In genomic region chr5:142982046-142982801, GRCm38 (mm10) we compare ENCODE assay signal across 9 mouse cellular contexts. TPM values are rescaled to one million over a fixed set of nuclear protein-coding genes. Genes with fewer than 3 reads are reported as not detected.
A peak's percentile ranks its signal among the peaks of the same experiment; 100 is the strongest.
DNase-seq lines count a peak whose midpoint lies in the region; ATAC-seq lines count a peak whose summit lies in the region.
"Had no signal": no experiment of that assay in that cellular context is flagged by ENCODE, and none has a peak within 500 bp of the region (broad histone marks: within the 10 kb centered on the region; RNA-seq: fewer than 3 reads in every experiment).

No protein-coding gene starts in this region.

- ATAC-seq in heart, embryonic 13.5 days (ENCODE audit: extremely low read depth, insufficient number of reproducible peaks, low FRiP score, low TSS enrichment) = no peak
- 0 out of 2 replicates have a peak, but pooled peaks have one; percentile 23 for ATAC-seq in kidney, embryonic 16.5 days (ENCODE audit: low FRiP score, low TSS enrichment)
- ATAC-seq: midbrain, embryonic 16.5 days had no signal

- no peak overlapping the region for H3K4me2 ChIP-seq in heart, embryonic 13.5 days
- H3K4me2 ChIP-seq in kidney, embryonic 16.5 days (replicated peaks; ENCODE audit: low read depth, low read length) = no peak overlapping the region

- peaks cover 12% of the 10 kb centered on the region; the same call in 1 of the 2 replicates for H3K4me1 ChIP-seq in heart, embryonic 13.5 days
- H3K4me1 ChIP-seq in kidney, embryonic 16.5 days (ENCODE audit: insufficient read depth, low read length) = no peaks in the 10 kb centered on the region
- H3K4me1 ChIP-seq in midbrain, embryonic 10.5 days = peaks cover 6% of the 10 kb centered on the region

- H3K27me3 ChIP-seq in heart, embryonic 13.5 days (replicated peaks) = no peaks in the 10 kb centered on the region
- H3K27me3 ChIP-seq in kidney, embryonic 16.5 days (ENCODE audit: insufficient read depth, low read length) = no peaks in the 10 kb centered on the region
- H3K27me3 ChIP-seq in midbrain, embryonic 10.5 days (ENCODE audit: low read depth, poor library complexity, severe bottlenecking) = no peaks in the 10 kb centered on the region

- WGBS in heart, embryonic 13.5 days = 54% methylated on average over 16 of the region's 16 CpGs
- WGBS in kidney, embryonic 16.5 days = 67% methylated on average over 16 of the region's 16 CpGs
- 82% methylated on average over 16 of the region's 16 CpGs for WGBS in midbrain, embryonic 10.5 days

- H3K9ac ChIP-seq in heart, embryonic 13.5 days = peak overlapping the region; percentile 24; the same call in 1 of the 2 replicates
- H3K9ac ChIP-seq in kidney, embryonic 16.5 days (replicated peaks; ENCODE audit: low read length) = no peak overlapping the region

- no peaks in the 10 kb centered on the region for H3K9me3 ChIP-seq in heart, embryonic 13.5 days
- H3K9me3 ChIP-seq in kidney, embryonic 16.5 days (ENCODE audit: low read length) = no peaks in the 10 kb centered on the region
- 0 out of 2 replicates have a peak, but pooled peaks cover under 1% of the 10 kb centered on the region for H3K9me3 ChIP-seq in midbrain, embryonic 10.5 days (replicated peaks)

- no peaks in the 10 kb centered on the region for H3K36me3 ChIP-seq in heart, embryonic 13.5 days
- no peaks in the 10 kb centered on the region for H3K36me3 ChIP-seq in kidney, embryonic 16.5 days (ENCODE audit: insufficient read depth, low read length)
- H3K36me3 ChIP-seq in midbrain, embryonic 10.5 days = no peaks in the 10 kb centered on the region

- no peak overlapping the region for H3K4me3 ChIP-seq in heart, embryonic 13.5 days
- no peak overlapping the region for H3K4me3 ChIP-seq in kidney, embryonic 16.5 days (ENCODE audit: low read length)
- no peak overlapping the region for H3K4me3 ChIP-seq in midbrain, embryonic 10.5 days

- DNase-seq in layer of hippocampus, adult 11-12 months (ENCODE audit: low spot score) = peak; percentile 44
- DNase-seq in layer of hippocampus, adult 18-20 months (ENCODE audit: low spot score in 2 of 2) = no peak
- peak; percentile 40 for DNase-seq in lung, postnatal 36 days
- no peak for DNase-seq in midbrain, embryonic 10.5 days (ENCODE audit: low spot score)
- no peak for DNase-seq in testis, postnatal 10 days (ENCODE audit: low spot score)
- no peak for DNase-seq in right cerebral cortex, postnatal 36 days (ENCODE audit: low spot score in 2 of 2)

- peak overlapping the region; percentile 62 for H3K27ac ChIP-seq in heart, embryonic 13.5 days (replicated peaks)
- H3K27ac ChIP-seq in kidney, embryonic 16.5 days (ENCODE audit: low read length) = peak overlapping the region; percentile 15
- no peak overlapping the region for H3K27ac ChIP-seq in midbrain, embryonic 10.5 days (replicated peaks)

RNA-seq across cellular contexts. Expression of gene Fscn1, which starts 22.1 kb away (rescaled TPM):
- 100 to 1,000 TPM; 165 to 188 TPM for total RNA-seq in layer of hippocampus, adult 18-20 months (2021)
- polyA plus RNA-seq in heart, embryonic 13.5 days (2015; fragmentation: Nextera tagmentation; extraction: Ambion mirVana) = 135 and 155 TPM in 2 replicates
- polyA plus RNA-seq in kidney, embryonic 16.5 days (2015; fragmentation: Nextera tagmentation; extraction: Ambion mirVana) = 302 and 349 TPM in 2 replicates
- polyA plus RNA-seq in midbrain, embryonic 10.5 days (2016; fragmentation: Nextera tagmentation; extraction: Ambion mirVana) = 675 and 709 TPM in 2 replicates

Comparison
In these comparisons a context has a peak if more than half of its experiments do, and no peak if none do; other contexts are left out.
1. DNase-seq: peak in layer of hippocampus, adult 11-12 months (single experiment) and lung, postnatal 36 days (single experiment); none in layer of hippocampus, adult 18-20 months (0 of 2), midbrain, embryonic 10.5 days (single experiment), testis, postnatal 10 days (single experiment) and right cerebral cortex, postnatal 36 days (0 of 2).